ENCODE assay signal across 14 mouse cellular contexts in genomic region chr14:35009074-35009473, GRCm38 (mm10).
DNase-seq lines count a peak whose midpoint lies in the region; ATAC-seq and TF ChIP-seq lines count a peak whose summit lies in the region.
"Had no signal": no experiment of that assay in that cellular context is flagged by ENCODE, and none has a peak within 500 bp of the region (broad histone marks: within the 10 kb centered on the region; RNA-seq: fewer than 3 reads in every experiment).

No protein-coding gene starts in this region.

- H3K9ac ChIP-seq in midbrain, embryonic 12.5 days (replicated peaks), result no peak overlapping the region
- no peak overlapping the region for H3K9ac ChIP-seq in midbrain, embryonic 14.5 days (replicated peaks; ENCODE audit: low read length)
- no peak overlapping the region for H3K9ac ChIP-seq in forebrain, embryonic 14.5 days (ENCODE audit: low read length)
- H3K9ac ChIP-seq in midbrain, postnatal 0 days (replicated peaks; ENCODE audit: low read length, poor library complexity, severe bottlenecking), result no peak overlapping the region
- H3K9ac ChIP-seq: liver, embryonic 12.5 days had no signal

- H3K9me3 ChIP-seq in midbrain, embryonic 12.5 days, result no peaks in the 10 kb centered on the region
- no peaks in the 10 kb centered on the region for H3K9me3 ChIP-seq in midbrain, embryonic 14.5 days (ENCODE audit: control insufficient read depth, low read length)
- H3K9me3 ChIP-seq in forebrain, embryonic 14.5 days (replicated peaks; ENCODE audit: control insufficient read depth, low read length), result no peaks in the 10 kb centered on the region
- no peaks in the 10 kb centered on the region for H3K9me3 ChIP-seq in midbrain, postnatal 0 days (ENCODE audit: low read length)
- H3K9me3 ChIP-seq: liver, embryonic 12.5 days had no signal

- H3K4me3 ChIP-seq in midbrain, embryonic 12.5 days, result no peak overlapping the region
- H3K4me3 ChIP-seq in midbrain, embryonic 14.5 days (replicated peaks; ENCODE audit: low read depth, low read length), result no peak overlapping the region
- H3K4me3 ChIP-seq in forebrain, embryonic 14.5 days (ENCODE audit: low read depth, low read length), result no peak overlapping the region
- H3K4me3 ChIP-seq in midbrain, postnatal 0 days (ENCODE audit: low read depth, low read length), result no peak overlapping the region
- no peak overlapping the region for H3K4me3 ChIP-seq in left cerebral cortex, adult 2 months
- H3K4me3 ChIP-seq: erythroblast, embryonic 14.5 days; liver, embryonic 12.5 days had no signal

- no peak overlapping the region for H3K4me2 ChIP-seq in midbrain, embryonic 12.5 days (replicated peaks)
- no peak overlapping the region for H3K4me2 ChIP-seq in midbrain, embryonic 14.5 days (ENCODE audit: low read length)
- H3K4me2 ChIP-seq in forebrain, embryonic 14.5 days (ENCODE audit: low read length), result no peak overlapping the region
- H3K4me2 ChIP-seq in midbrain, postnatal 0 days (ENCODE audit: low read depth, low read length, poor library complexity, severe bottlenecking), result no peak overlapping the region
- H3K4me2 ChIP-seq: liver, embryonic 12.5 days had no signal

- TF ChIP-seq CTCF in midbrain, postnatal 0 days (IDR thresholded peaks at IDR 0.05), result no peak
- TF ChIP-seq CTCF in left cerebral cortex, adult 2 months (IDR thresholded peaks at IDR 0.05), result no peak

- H3K27ac ChIP-seq in midbrain, embryonic 12.5 days (replicated peaks), result no peak overlapping the region
- no peak overlapping the region for H3K27ac ChIP-seq in midbrain, embryonic 14.5 days (replicated peaks; ENCODE audit: low read depth, low read length)
- no peak overlapping the region; the same call in 1 of the 2 replicates for H3K27ac ChIP-seq in forebrain, embryonic 14.5 days (ENCODE audit: low read depth, low read length)
- H3K27ac ChIP-seq in midbrain, postnatal 0 days (ENCODE audit: low read depth, low read length), result no peak overlapping the region
- no peak overlapping the region for H3K27ac ChIP-seq in left cerebral cortex, adult 2 months
- H3K27ac ChIP-seq: liver, embryonic 12.5 days had no signal

- no peaks in the 10 kb centered on the region for H3K36me3 ChIP-seq in midbrain, embryonic 12.5 days
- no peaks in the 10 kb centered on the region for H3K36me3 ChIP-seq in midbrain, embryonic 14.5 days (ENCODE audit: control insufficient read depth, insufficient read depth, low read length)
- H3K36me3 ChIP-seq in forebrain, embryonic 14.5 days (ENCODE audit: control insufficient read depth, insufficient read depth, low read length), result no peaks in the 10 kb centered on the region
- no peaks in the 10 kb centered on the region for H3K36me3 ChIP-seq in midbrain, postnatal 0 days (ENCODE audit: insufficient read depth, low read length)
- H3K36me3 ChIP-seq: liver, embryonic 12.5 days had no signal

- intact Hi-C loops in left cerebral cortex, adult 2 months (cut with DNase I), result no loop called here

- H3K4me1 ChIP-seq in midbrain, embryonic 12.5 days, result peaks cover 7% of the 10 kb centered on the region
- 0 out of 2 replicates have a peak, but pooled peaks cover 10% of the 10 kb centered on the region for H3K4me1 ChIP-seq in midbrain, embryonic 14.5 days (ENCODE audit: control insufficient read depth, insufficient read depth, low read length)
- H3K4me1 ChIP-seq in forebrain, embryonic 14.5 days (ENCODE audit: control insufficient read depth, insufficient read depth, low read length), result peaks cover 9% of the 10 kb centered on the region
- H3K4me1 ChIP-seq in midbrain, postnatal 0 days (ENCODE audit: insufficient read depth, low read length), result 0 out of 2 replicates have a peak, but pooled peaks cover 9% of the 10 kb centered on the region
- H3K4me1 ChIP-seq: liver, embryonic 12.5 days had no signal

- WGBS in midbrain, embryonic 12.5 days, result 31% methylated on average over 9 of the region's 9 CpGs
- 21% methylated on average over 9 of the region's 9 CpGs for WGBS in midbrain, embryonic 14.5 days
- WGBS in forebrain, embryonic 14.5 days, result 10% methylated on average over 9 of the region's 9 CpGs
- WGBS in midbrain, postnatal 0 days, result 35% methylated on average over 9 of the region's 9 CpGs

- peak; percentile 22; the same call in 1 of the 2 replicates for ATAC-seq in frontal cortex, adult (ENCODE audit: low TSS enrichment)
- ATAC-seq in midbrain, embryonic 12.5 days (ENCODE audit: low FRiP score, low read depth), result 0 out of 2 replicates have a peak, but pooled peaks have one; percentile 23
- ATAC-seq in midbrain, embryonic 14.5 days (ENCODE audit: low FRiP score, low TSS enrichment), result no peak
- peak; percentile 68 for ATAC-seq in forebrain, embryonic 14.5 days
- ATAC-seq in midbrain, postnatal 0 days (ENCODE audit: low FRiP score), result peak; percentile 47; the same call in 1 of the 2 replicates
- ATAC-seq: liver, embryonic 12.5 days had no signal

- DNase-seq in frontal cortex, postnatal 10 days (ENCODE audit: low spot score in 2 of 2), result no peak
- DNase-seq in midbrain, embryonic 14.5 days, result no peak
- DNase-seq in forebrain, embryonic 14.5 days (ENCODE audit: low spot score), result peak; percentile 61
- DNase-seq in midbrain, postnatal 0 days (ENCODE audit: low spot score), result no peak
- DNase-seq in retina, embryonic 14.5 days (ENCODE audit: low spot score), result no peak
- DNase-seq in left cerebral cortex, adult 2 months (ENCODE audit: extremely low spot score in 1 of 2, low spot score in 2 of 2), result no peak
- DNase-seq: cerebellum, adult 8-10 months; embryo, embryonic 11 days; kidney, adult 8-10 months; lung, postnatal 10 days had no signal

- no peaks in the 10 kb centered on the region for H3K27me3 ChIP-seq in midbrain, embryonic 12.5 days
- no peaks in the 10 kb centered on the region for H3K27me3 ChIP-seq in midbrain, embryonic 14.5 days (ENCODE audit: control insufficient read depth, insufficient read depth, low read length)
- H3K27me3 ChIP-seq in forebrain, embryonic 14.5 days (replicated peaks; ENCODE audit: control insufficient read depth, insufficient read depth, low read length), result no peaks in the 10 kb centered on the region
- no peaks in the 10 kb centered on the region for H3K27me3 ChIP-seq in midbrain, postnatal 0 days (ENCODE audit: insufficient read depth, low read length)
- H3K27me3 ChIP-seq: liver, embryonic 12.5 days had no signal
